Mouse (Mus musculus): ENCODE results near the gene Rbms2. TPM values are rescaled to one million over a fixed set of nuclear protein-coding genes. Genes with fewer than 3 reads are reported as not detected.
A peak's percentile ranks its signal among the peaks of the same experiment; 100 is the strongest.
"Not testable (repeated sequence)": the region's sequence is repeated elsewhere in the genome, so short reads cannot be mapped to it uniquely, and the experiment has no call there.

Rbms2 gene
- total RNA-seq (2021): 10 to 100 TPM; 61.7 to 69.1 TPM
- long read RNA-seq, experiment 1, partial matches to known transcripts: 8 of 13 reads
- long read RNA-seq, experiment 1, other reads (novel, unspliced or antisense): 4 of 13 reads
- long read RNA-seq, experiment 2, partial matches to known transcripts: 4 of 10 reads
- long read RNA-seq, experiment 2, other reads (novel, unspliced or antisense): 1 of 10 reads

- DNase-seq (ENCODE audit: low spot score): peak; percentile 47
Measured at GRCm38 (mm10) chr10:128179989-128180388, at the start of gene Rbms2. TSS of gene Rbms2 (minus strand) at chr10:128180297.

DNA sequence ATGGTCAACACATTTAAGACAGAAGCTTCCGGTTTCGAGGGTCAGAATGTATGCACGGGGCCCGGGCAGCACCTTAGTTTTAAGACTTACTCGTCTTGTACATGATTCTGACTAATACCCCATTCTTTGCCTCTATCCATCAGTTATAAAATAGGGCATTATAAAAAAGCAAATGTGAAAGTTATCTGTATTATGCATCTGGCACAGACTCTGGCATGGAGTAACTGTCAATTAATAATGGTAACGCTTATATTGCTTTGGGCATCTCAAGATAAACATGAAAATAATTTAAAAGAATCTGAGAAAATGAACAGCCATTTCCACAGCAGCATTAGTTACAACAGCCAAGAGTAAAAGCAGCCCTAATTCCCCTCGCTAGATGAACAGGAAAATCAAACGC is 47.9 kb upstream of the Rbms2 start:
- no peak for DNase-seq (ENCODE audit: low spot score)

DNA sequence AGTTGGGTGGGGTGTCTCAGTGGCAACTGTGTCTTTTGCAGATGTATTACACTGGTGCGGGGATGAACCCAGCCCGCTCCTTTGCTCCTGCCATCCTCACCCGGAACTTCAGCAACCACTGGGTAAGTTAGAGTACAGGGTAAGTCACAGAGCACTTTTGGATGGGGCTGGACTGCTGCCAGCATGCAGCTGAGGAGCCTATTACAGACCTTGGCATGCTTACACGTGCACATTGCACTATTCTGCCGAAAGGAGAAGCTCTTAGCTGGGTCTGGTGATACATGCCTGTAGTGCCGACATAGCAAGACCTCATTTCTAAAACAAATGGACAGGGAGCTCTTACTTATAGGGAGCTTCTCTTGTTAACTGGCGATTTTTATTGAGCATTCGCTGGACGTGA is 47.5 kb upstream of the Rbms2 start:
- no peak for DNase-seq (ENCODE audit: low spot score)

GRCm38 (mm10) chr10:128225538-128225937 is 45.4 kb upstream of the Rbms2 start, which contains the start of gene Mip:
TSS of gene Mip (plus strand) at chr10:128225838.
- DNase-seq (ENCODE audit: low spot score): no peak

- no peak for DNase-seq (ENCODE audit: low spot score)
Measured at GRCm38 (mm10) chr10:128225064-128225463, 45.0 kb upstream of the Rbms2 start.

GRCm38 (mm10) chr10:128221533-128222286 is 41.6 kb upstream of the Rbms2 start:
- no peak for DNase-seq (ENCODE audit: low spot score)

- DNase-seq (ENCODE audit: low spot score): no peak
Measured at GRCm38 (mm10) chr10:128218387-128219117, 38.5 kb upstream of the Rbms2 start.

GRCm38 (mm10) chr10:128214981-128215380 is 34.9 kb upstream of the Rbms2 start:
- no peak for DNase-seq (ENCODE audit: low spot score)

DNA sequence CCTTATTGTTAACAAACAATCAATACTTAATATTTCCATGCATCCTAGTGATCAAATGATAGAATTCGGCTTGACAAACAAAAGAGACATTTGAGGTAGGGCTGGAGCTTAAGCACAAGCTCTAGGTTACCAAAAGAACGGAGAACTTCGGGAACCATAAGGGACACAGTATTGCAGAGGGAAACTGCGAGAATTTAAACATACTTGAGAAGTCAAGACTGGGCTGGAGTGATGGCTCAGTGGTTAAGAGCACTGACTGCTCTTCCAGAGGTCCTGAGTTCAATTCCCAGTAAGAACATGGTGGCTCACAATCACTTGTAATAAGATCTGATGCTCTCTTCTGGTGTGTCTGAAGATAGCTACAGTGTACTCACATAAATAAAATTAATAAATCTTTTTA is 34.0 kb upstream of the Rbms2 start:
- DNase-seq (ENCODE audit: low spot score): not testable (repeated sequence)

DNA sequence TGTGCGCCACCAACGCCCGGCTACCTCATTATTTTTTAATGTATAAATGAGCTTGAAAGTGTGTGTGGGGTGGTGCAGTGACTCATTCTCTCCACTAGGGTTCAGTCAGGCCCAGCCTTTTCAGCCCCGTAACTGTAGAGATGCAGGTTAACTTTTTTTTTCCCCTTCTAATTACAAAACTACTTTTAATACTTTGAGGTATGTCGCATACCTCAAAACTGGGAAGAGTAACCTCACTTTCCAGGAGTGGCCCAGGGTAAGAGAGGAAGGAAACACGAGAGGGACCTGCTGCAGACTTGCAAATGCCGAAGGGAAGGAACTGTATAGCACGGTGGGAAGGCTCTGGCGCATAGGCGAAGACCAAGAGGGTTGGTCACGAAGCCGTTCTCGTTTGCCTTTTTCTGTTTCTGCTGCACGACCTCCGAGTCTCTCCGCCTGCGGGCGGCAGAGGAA is 32.8 kb upstream of the Rbms2 start:
- DNase-seq (ENCODE audit: low spot score): peak; percentile 56

- no peak for DNase-seq (ENCODE audit: low spot score)
Measured at GRCm38 (mm10) chr10:128212148-128212547, 32.1 kb upstream of the Rbms2 start.

GRCm38 (mm10) chr10:128211390-128212108 is 31.5 kb upstream of the Rbms2 start, which contains the start of gene Spryd4:
TSS of gene Spryd4 (minus strand) at chr10:128211807.
- peak; percentile 92 for DNase-seq (ENCODE audit: low spot score)

GRCm38 (mm10) chr10:128210954-128211353 is 30.9 kb upstream of the Rbms2 start:
- peak; percentile 10 for DNase-seq (ENCODE audit: low spot score)

GRCm38 (mm10) chr10:128210131-128210530 is 30.0 kb upstream of the Rbms2 start:
- DNase-seq (ENCODE audit: low spot score): no peak

- no peak for DNase-seq (ENCODE audit: low spot score)
Measured at GRCm38 (mm10) chr10:128209311-128210009, 29.4 kb upstream of the Rbms2 start.

- DNase-seq (ENCODE audit: low spot score): no peak
Measured at GRCm38 (mm10) chr10:128208326-128208725, 28.2 kb upstream of the Rbms2 start.

GRCm38 (mm10) chr10:128204941-128205340 is 24.8 kb upstream of the Rbms2 start:
- DNase-seq (ENCODE audit: low spot score): no peak

DNA sequence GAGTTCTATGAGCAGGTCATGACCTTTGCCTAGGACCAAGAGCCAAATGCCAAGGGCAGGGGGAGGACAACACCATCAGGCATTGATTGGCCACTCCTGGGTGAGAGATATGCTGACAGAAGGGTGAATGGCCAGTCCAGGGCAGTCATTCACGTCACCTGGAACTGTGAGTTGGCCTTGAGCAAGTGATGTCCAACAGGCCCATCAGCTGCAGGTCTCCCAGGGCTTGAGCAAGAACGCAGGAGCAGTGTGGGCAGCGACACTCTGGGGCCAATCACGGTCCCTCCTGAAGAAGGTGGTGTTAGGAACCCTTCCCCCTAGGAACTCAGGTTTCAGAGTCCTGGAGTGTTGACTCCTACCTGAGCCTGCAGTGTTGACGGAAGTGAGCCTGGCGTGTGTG is 21.8 kb upstream of the Rbms2 start:
- DNase-seq (ENCODE audit: low spot score): no peak

- no peak for DNase-seq (ENCODE audit: low spot score)
Measured at GRCm38 (mm10) chr10:128194551-128195461, 14.7 kb upstream of the Rbms2 start.

GRCm38 (mm10) chr10:128194024-128194550 is 14.0 kb upstream of the Rbms2 start, which contains the start of gene Gls2:
TSS of gene Gls2 (plus strand) at chr10:128194457.
- peak; percentile 98 for DNase-seq (ENCODE audit: low spot score)
